Mouse (Mus musculus) right cerebral cortex, postnatal 10 days (tissue): ENCODE data around the gene Zcwpw1.
"Not testable (repeated sequence)": the region's sequence is repeated elsewhere in the genome, so short reads cannot be mapped to it uniquely, and the experiment has no call there.

Experiments
- DNase-seq, 2 experiments: peaks; one replicate each; pipeline ENCODE4 v3.0.0; 2021; ENCODE audit warnings: low spot score in 2 of 2

The Zcwpw1 gene

DNA sequence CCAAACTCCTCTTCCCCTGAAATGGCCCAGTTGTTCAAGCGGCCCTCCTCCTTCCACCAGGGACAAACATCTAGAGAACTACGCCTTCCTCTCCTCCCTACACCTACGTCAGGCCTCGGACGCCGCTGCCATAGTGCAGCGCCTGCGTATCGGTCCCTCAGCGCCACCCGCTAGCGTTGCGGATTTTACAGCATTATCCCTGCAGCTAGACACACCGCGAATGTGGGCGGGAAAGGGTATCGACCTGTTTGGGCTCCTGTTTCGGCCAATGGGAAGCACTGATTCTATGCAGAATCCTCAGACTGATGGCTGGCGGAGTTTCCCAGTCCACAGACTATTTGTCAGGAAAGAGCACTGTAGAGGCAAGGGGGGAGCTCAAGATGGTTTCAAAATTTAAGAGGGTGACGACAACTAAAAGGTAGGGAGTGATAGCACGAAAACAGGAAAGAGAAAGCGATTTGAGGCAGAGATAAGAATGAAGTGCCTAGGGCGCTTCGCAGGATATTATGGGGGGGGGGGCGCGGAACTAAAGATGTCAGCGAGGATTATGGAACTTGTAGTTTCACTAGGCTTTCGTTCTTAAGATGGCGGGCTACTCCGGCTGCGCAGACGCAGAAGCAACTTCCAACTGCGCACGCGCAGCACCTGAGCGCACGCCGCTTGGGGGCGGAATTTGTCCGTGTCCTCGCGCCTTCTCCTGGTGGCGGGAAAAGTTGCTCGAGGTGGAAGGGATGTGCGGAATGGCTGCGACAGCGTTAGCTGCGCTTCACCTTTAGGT is at the start of gene Zcwpw1, which contains the start of gene Mepce:
Gene Zcwpw1 (plus strand): TSS at position 648 of the 778 bp plus-strand sequence.
Gene Mepce (minus strand): TSS at position 505 of the 778 bp plus-strand sequence.
- DNase-seq = peak; percentile 96 to 98

DNA sequence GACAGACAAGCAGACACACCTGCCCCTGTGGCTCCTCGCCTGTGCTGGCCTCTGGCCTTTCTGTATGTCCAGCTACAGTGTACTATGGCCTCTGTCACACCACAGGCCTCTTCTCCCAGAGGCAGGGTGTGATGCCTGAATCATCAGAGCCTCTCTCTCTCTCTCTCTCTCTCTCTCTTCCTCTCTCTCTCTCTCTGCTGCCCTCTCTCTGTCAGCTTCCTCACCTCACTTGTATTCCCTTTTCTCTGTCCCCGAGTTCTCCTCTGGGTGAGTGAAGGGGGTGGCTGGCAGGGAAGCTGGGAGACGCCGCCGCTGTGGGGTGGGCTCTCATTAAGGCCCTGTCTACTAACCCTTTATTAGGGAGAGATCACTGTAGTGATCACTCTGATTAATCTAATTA is 49.1 kb upstream of the Zcwpw1 start:
- DNase-seq = no peak

DNA sequence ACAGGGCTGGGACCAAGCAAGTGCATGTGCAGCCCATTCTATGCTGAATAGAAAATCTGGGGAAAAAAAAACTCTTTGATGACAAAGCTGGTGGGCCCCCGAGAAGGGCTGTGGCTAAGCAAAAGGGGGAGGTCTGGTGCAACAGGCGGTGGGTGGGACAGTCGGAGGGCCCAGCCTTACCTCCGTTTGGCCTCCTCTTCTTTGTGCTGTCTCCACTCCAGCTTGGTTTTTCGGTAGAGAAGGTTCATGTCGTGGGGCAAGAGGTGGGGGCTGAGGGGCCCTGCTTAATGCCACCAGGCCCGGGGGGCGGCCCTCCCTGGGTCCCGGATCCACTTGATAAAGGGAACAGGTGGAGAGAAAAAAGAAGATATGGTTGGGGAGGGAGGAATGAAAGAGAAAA is 48.1 kb upstream of the Zcwpw1 start:
- DNase-seq = no peak

DNA sequence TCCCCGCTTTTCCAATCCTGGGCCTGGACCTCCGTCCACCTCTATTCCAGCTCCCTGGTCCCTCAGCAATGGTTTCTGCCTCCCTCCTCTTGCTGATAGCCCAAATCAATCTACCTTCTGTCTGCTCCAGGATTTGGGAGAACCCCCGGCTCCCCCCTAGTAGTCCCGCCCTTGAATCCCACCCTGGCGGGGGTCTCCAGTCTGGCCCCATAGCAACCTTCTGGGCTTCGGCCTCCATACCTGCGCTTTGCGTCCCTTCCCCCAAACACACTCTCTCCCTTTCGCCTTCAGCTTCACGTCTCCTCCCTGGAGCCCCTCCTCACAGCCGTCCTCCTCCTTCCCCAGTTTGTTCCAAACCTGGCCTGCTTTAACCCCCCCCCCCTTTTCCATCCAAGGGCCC is 47.1 kb upstream of the Zcwpw1 start:
- no peak for DNase-seq

DNA sequence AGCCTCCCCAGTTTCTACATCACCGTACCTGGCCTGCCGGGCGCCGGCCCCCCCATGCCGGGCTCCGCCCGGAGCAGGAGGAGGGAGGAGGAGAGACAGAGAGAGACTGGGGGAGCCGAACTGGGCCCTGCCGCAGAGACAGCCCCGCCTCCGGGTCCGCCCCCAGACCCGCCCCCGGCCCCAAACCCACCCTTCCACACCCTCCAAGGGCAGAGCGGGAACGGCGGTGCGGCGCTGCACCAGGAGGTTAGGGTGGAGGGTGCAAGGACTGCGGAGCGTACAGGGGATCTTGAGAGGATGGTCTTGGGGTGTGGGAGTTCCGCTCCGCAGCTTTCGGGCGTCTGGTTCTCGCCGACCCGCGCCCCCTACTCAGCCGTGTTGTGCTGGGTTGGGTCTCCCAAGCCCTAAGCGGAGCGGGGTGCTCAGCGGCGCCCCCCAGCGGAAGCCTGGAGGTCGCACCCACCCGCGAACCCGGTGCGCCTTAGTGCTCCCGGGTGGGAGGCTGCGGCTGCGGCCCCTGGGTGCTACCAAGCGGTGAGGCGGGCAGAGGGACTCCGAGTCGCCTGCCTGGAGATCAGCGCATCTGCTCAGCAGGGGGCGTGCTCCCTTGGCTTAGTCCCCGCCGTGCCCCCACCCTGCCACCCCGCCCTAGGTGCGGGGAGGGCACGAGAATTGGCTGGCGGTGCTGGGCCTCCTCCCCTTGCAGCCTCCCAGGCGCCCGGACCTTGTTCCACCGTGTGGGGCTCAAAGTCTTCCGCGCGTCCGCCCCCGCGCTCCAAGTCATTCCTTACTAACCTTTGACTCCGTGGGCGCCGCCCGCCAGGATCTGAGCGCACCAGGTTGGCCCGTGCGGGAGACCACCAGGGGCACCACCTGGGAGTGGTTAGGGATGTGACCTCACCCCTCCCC is 46.3 kb upstream of the Zcwpw1 start, which contains the start of gene Nyap1:
Gene Nyap1 (minus strand): TSS at position 585 of the 909 bp plus-strand sequence.
- peak; percentile 84 to 85 for DNase-seq

DNA sequence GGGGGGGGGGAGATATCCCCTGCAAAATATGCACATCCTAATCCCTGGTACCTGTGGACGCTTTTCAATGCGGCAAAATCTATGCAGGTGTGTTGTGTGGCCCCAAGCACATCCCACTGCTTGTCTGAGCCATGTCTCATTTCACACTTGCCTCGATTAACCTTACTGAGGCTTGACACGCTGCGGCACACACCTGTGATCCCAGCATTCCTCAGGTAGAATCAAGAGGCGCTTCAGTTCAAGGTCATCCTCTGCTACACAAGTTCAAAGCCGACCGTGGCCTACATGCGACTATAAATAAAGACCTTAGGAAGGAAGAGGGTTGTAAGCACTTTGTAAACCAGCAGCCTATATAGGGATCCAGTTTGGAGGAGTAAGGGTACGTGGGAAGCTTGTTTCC is 45.5 kb upstream of the Zcwpw1 start:
- DNase-seq = no peak

DNA sequence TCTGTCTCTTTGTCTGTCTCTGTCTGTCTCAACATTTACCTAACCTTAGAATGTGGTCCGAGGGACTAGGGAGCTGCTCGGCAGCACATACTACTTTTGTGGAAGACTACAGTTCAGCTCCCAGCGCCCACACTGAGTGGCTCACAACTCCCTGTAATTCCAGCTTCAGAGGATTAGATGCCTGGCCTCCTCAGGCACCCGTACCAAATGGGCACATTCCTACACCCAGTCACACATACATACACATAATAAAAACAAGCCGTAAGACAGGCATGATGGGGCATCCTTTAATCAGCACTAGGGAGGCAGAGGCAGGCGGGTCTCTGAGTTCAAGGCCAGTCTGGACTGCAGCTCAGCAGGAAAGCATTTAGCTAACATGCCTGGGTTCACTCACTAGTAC is 44.8 kb upstream of the Zcwpw1 start:
- no peak for DNase-seq

DNA sequence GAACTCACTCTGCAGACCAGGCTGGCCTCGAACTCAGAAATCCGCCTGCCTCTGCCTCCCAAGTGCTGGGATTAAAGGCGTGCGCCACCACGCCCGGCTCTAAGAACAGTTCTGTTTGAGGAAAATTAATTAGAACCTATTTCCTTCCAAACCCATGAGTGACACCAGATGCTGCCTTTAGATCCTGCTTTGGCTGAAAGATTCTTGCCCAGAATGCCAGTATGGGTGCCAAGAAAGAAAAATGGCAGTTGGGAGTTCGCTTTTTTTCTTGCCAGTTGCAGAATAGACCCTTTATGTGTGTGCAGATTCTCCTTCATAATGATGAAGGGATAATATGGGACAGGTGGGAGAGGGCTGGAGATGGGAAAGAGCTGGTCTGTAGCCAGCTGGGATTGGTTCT is 43.4 kb upstream of the Zcwpw1 start:
- DNase-seq = no peak

DNA sequence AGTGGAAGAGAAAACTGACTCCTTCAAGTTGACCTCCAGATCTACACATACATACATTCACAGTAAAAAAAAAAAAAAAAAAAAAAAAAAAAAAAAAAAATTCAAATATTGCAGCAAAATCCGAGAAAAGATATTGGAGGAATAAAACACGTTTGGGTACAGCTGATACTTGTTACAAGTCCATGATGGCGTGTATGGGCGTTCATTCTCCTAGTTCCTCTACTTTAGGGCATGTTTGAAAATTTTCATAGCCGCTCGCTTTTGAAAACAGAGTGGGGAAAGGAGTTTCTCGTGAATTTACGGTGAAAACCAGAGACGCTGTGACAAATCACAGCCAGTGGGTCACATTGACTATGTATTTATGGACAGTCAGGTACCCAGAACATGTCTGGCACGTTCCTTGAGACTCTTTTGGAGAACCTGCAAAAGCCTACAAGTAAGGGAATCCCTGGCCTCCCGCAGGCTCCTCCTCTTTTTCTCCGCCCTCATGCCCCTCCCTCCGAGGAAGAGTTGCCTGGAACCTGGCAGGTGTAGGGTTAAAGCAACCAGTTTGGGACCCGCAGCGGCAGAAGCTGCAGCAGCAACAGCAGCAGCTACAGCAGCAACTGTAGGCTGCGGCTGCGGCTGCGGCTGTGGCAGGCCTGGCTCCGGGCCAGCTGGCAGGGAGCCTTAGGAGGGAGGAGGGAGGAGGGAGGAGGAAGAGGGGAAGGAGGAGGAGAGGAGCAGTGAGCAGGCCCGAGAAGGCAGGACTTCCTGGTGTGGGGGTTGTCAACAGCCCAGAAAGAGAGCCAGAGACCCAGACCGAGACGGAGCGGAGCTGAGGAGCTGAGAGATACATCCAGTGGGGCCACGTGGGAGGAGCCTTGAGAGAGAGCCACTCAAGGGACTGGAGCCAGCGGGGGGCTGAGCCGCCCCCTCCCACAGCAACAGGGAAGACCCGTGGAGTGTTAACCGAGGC is 42.1 kb upstream of the Zcwpw1 start, which contains the start of gene Tsc22d4:
Gene Tsc22d4 (plus strand): TSS at position 517 of the 958 bp plus-strand sequence.
- DNase-seq = peak; percentile 93 to 96

DNA sequence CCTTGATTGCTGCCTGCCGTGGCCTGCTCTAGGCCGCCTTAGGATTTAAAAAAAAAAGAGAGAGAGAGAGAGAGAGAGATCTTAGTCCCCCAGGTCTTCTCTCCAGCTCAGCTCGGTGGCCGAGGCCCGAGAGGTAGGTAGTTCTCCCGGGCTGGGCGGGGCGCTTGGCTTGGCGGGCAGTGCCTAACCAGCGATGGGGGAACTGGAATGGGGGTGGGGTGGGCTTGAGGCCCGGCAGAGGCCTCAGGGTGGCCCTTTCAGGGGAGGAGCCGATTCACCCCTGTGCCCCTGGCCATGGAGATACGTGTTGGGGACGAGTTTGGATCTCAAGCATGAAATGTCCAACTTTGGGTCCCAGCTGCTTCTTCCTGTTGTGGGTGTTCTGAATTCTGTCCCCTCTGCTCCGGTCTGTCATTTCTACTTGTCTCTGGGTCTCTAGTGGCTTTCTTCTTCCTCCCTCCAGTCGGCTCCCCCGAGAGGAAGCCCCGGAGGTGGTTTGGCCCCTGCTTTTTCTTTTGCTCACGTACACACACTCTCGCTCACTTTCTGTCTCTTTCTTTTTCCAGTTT is 41.2 kb upstream of the Zcwpw1 start:
- DNase-seq = peak in 1 of 2 experiments; percentile 70

DNA sequence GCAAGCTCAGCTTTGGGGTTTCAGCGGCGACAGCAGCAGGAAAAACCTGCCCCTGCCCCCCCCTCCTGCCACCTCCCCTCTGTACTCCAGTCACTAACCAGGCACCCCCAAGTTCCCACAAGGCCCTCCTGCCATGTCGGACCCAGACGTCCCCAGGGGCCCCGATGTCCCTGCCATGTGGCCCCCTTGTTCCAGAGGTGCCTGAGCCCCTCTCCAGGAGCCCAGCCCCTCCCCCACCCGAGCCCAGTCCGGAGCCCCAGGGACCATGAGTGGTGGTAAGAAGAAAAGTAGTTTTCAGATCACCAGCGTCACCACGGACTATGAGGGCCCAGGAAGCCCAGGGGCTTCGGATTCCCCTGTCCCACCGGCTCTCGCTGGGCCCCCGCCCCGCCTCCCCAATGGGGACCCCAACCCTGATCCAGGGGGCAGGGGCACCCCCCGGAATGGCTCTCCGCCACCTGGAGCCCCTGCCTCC is 40.7 kb upstream of the Zcwpw1 start:
- no peak for DNase-seq

DNA sequence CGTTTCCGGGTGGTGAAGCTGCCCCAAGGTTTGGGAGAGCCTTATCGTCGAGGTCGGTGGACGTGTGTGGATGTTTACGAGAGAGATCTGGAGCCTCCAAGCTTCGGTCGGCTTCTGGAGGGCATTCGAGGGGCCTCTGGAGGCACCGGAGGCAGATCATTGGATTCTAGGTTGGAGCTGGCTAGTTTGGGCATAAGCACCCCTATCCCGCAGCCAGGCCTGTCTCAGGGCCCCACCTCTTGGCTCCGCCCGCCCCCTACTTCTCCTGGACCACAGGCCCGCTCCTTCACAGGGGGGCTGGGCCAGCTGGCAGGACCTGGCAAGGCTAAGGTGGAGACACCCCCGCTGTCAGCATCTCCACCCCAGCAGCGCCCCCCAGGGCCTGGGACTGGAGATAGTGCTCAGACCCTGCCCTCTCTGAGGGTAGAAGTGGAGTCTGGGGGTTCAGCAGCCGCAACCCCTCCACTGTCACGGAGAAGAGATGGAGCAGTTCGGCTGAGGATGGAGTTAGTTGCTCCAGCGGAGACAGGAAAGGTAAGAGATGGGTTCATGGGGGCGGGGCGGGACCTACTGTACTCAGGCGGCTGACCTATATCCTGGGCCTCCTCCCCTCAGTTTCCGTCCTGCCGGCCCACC is 40.2 kb upstream of the Zcwpw1 start:
- peak in 1 of 2 experiments; percentile 61 for DNase-seq

DNA sequence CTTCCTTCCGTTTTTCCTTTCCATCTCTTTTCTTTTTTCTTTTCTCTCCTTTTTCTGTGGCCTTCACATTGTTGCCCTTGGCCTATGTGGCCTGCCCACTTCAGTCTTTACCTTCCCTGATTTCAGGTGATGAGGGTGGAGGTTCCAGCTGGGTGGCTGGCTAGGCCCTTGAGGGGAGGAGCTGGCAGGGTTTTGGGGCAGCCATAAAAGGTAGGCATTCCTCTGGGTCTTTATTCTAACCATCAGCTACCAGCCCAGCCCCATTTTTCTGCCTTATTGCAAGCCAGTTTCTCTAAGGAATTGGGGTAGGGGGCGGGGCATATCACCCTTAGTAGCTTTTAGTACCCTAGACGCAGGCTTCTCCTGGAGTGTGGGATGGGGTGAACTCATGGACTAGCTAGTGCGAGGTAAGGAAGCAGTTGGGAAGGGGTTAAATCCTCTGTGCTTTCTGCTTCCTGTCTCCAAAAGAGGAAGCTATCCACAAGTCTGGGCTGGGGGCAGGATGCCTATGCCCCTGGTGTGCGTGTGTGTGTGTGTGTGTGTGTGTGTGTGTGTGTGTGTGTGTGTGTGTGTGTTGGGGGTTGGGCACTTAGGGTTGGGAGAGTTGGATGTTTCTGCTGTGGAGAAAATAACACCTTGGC is 39.3 kb upstream of the Zcwpw1 start:
- DNase-seq = no peak

DNA sequence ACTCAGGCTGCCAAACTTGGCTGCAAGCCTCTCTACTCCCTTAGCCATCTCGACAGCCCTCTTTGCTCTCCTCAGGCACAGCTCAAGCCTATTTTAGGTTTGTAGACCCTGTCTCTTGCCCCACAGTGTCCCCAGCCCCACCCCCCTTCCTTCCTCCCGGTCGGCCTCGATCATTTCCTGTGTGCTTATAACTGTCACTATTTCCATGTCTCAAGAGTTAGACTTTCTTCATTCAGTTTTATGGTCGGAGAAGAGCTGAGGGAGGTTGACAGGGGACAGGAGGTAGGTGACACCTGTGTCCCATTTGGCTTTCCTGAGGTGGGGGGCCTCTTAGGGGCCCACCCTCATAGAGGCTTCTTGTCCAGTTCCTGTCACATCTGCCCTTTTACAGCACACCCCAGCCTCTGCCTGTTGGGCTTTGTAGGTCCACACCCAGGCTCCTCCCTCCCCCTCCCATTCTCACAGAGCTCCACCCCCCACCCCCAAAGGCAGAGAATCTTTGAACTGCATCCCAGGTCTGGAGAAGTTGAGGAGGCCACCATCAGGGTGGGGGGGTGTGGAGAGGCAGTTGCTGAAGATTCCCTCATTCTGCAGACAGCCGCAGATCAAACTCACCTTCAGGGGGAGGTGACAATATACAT is 38.3 kb upstream of the Zcwpw1 start:
- no peak for DNase-seq

DNA sequence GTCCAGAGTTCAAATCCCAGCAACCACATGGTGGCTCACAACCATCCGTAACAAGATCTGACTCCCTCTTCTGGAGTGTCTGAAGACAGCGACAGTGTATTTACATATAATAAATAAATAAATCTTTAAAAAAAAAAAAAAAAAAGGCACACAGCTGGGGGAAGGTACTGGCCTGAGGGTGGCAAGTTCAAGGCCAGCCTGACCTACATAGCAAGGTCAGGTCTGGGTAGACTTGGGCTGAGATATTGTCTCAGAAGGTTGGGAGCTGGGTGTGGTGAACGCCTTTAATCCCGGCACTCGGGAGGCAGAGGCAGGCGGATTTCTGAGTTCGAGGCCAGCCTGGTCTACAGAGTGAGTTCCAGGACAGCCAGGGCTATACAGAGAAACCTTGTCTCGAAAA is 37.4 kb upstream of the Zcwpw1 start:
- DNase-seq = not testable (repeated sequence)

DNA sequence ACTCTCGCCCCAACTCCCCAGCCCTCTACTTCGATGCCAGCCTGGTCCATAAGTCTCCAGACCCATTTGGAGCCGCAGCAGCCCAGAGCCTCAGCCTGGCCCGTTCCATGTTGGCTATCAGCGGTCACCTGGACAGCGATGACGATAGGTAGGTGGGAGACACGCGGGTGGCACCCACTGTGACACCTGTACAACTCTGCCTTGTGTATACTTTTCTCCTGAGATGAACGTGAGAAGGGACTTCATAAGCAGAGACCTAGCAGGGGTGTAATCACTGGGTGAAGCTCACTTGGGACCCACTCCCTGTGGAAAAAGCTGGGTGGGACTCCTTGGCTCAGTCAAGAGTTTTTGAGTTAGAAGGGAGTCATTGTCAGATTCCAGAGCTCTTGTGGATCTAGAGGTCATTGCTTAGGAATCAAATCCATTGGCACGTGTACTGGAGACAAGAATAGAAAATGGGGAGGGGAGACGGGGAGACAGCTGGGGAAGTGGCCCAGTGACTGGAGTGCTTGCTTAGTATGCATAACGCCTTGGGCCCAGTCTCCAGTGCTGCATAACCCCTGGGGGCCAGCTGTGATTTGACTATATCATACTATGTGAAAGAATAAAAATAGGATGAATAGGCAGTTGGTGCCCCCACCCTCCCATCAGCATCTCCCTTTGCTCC is 36.2 kb upstream of the Zcwpw1 start:
- DNase-seq = no peak

DNA sequence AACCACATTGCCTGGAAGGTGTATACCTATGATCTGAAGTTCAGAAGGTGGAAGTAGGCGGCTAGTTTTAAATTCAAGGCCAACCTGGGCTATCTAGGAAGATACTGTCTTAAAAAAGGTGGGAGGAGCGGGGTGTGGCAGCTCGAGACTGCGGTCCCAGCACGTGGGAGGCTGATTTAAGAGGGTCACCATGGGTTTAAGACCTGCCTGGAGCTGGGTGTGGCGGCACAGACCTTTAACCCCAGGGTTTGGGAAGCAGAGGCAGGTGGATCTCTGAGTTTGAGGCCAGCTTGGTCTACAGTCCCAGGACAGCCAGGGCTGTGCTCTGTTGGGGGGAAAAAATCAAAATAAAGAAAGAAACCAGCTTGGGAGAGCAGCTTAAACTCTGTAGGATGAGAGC is 35.6 kb upstream of the Zcwpw1 start:
- no peak for DNase-seq

DNA sequence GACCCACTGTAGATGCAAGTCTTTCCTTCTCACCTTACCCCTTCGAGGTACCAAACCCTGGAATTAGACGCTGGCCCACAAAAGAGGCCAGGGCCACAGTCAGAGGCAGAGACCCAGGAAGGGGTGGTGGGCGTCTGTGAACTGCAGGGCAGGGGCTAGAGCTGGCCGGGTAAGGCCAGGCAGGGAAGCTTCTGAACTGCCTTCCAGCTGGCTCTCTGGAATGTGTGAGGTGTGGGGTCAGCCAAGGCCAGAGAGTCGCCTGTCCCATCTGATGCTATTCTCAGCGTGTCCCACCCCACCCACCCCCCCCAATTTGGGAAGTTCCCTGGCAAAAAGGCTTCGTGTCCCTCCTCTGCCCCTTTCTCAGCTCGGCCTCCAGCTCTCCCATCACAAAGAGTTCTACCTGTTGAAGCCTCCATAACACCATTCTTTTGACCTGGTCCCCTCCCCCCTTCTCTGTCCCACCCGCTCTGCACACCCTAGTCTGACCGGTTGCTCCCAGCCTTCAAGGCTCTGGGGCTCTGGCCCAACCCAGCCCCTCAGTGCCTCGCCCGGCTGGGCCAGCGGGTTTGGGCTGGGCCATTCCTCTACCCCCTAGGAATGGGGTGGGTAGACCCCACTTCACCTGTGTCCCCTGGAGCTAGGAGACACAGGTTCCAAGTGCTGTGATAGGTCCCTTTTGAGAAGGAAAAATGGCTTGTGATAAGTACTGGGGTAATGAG is 34.3 kb upstream of the Zcwpw1 start:
- no peak for DNase-seq
